Mouse (Mus musculus) spleen, adult 2 months (tissue): Measurements from ENCODE around the gene Pex10. TPM values are rescaled to one million over a fixed set of nuclear protein-coding genes. Genes with fewer than 3 reads are reported as not detected.

ENCODE experiments used
- DNase-seq, 2 experiments: peaks; one replicate each; pipeline versions ENCODE4 v3.0.0 to v3.0.0-alpha.2; 2012 to 2021; ENCODE audit warnings: low spot score in 2 of 2, low read depth in 1 of 2
- H3K27ac ChIP-seq: fragments of 200-500 bp; 2 replicates; pipeline ENCODE4 v1.5.1; 2012; ENCODE audit warnings: low read length, inconsistent platforms; ENCODE audit not compliant: insufficient read depth
- H3K27me3 ChIP-seq: fragments of 200-500 bp; 2 replicates; pipeline ENCODE4 v1.6.1; 2012; ENCODE audit warnings: mild to moderate bottlenecking, moderate library complexity, low read length, inconsistent platforms; ENCODE audit not compliant: control insufficient read depth, insufficient read depth
- H3K36me3 ChIP-seq: fragments of 200-500 bp; 2 replicates; pipeline ENCODE4 v1.6.1; 2012; ENCODE audit warnings: mild to moderate bottlenecking, low read length, inconsistent platforms; ENCODE audit not compliant: control insufficient read depth, insufficient read depth
- H3K4me1 ChIP-seq: fragments of 200-500 bp; 2 replicates; pipeline ENCODE4 v1.6.1; 2011; ENCODE audit warnings: inconsistent platforms; ENCODE audit not compliant: control insufficient read depth, insufficient read depth, insufficient read length
- H3K4me3 ChIP-seq: fragments of 200-500 bp; 2 replicates; pipeline ENCODE4 v1.5.1; 2011; ENCODE audit warnings: mild to moderate bottlenecking, inconsistent platforms; ENCODE audit not compliant: insufficient read depth, insufficient read length; ENCODE audit errors: extremely low read depth
- CTCF ChIP-seq: fragments of 200-500 bp; IDR thresholded peaks from 2 replicates; pipeline ENCODE4 v1.5.1; 2011; ENCODE audit warnings: mild to moderate bottlenecking, inconsistent platforms; ENCODE audit not compliant: insufficient read depth, insufficient read length, insufficient replicate concordance; ENCODE audit errors: extremely low read depth
- POLR2A ChIP-seq: fragments of 200-500 bp; IDR thresholded peaks from 2 replicates; pipeline ENCODE4 v1.6.1; 2011; ENCODE audit warnings: low read depth, low read length, inconsistent platforms
- WGBS: fragments of 180-500 bp; shearing (Covaris S2); methylation state at CpG from one replicate; pipeline ENCODE4 v1.1.7; 2018; 5-methylcytosine and 5-hydroxymethylcytosine counted together
- polyA plus RNA-seq: library from polyadenylated mRNA; depleted of rRNA; stranded (reverse); fragments of >200 nt; gene quantifications from 2 replicates; pipeline ENCODE4 v1.2.3, GENCODE M21; 2012; rRNA removed

The Pex10 gene
- polyA plus RNA-seq = 14.3 and 14.4 TPM in 2 replicates

DNA sequence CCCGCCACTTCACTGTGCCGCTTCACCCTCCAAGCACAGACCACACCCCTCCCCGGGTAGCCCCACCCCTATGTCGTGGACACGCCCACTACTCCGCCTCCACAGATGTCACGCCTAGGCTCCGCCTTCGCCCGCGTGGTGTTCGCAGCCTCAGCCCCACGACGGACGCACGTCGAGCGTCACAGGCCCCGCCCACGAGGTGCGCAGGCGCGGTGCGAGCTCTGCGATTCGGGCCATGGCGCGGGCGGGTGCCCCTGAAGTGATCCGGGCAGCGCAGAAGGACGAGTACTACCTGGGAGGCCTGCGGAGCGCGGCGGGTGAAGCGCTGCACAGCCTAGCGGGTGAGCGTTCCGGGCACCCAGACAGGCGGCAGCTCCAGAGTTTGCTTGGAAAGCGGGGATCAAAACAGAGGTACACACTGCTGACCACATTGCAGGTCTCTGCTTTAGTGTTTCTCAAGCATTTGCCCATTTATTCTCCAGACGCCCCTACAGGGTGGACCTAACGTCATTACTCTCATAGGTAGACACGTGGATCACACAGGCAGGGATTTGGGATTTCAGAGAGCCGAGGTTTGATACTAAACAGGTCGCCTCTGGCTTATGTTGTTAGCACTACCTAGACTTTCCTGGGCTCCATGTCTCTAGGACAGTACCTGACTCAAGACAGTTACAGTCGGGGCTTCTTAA lies at the start of gene Pex10:
Gene Pex10, plus strand, starts transcription at position 183 of the 689 bp plus-strand sequence.
- TF ChIP-seq POLR2A (peak; percentile 69), CTCF (no peak)
- Histone ChIP-seq H3K36me3 (peaks cover 20% of the 10 kb centered on the region), H3K27ac (peak within 1 kb of the TSS; percentile 72), H3K4me1 (peaks cover 8% of the 10 kb centered on the region; the same call in 1 of the 2 replicates), H3K4me3 (peak within 1 kb of the TSS; percentile 86), H3K27me3 (no peaks in the 10 kb centered on the region)
- DNase-seq = peak; percentile 92 to 96
- WGBS = under 1% methylated on average over 48 of the region's 48 CpGs

DNA sequence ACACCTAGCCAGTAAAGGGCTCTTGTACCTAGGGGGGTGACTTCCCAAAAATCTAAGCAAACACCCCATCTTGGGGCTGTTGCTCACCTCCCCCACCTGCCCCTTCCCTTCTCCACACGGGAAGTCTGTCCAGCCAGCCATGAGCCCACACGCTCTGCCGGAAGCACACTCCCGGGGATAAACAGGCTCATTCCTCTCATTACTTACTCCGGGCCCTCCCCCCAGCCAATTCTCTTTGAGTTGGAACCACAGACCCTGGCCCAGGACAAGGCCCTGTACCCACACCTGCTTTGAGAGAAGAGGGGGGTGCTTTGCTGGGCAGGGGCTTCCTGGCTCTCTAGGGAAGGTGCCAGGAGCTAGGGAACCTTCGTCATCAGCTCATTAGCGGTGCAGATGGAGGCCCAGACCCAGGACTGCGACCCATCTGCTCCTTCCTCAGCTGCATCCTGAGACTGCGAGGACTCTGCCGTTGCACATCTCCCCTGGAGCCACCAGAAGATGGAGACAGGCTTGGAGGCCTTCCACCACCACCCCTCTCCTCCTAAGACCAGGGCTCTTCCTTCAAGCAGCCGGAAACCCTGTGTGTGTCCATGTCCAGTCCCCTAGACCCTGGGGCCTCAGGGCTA lies 49.5 kb upstream of the Pex10 start:
- no peak overlapping the region for H3K4me3 ChIP-seq
- DNase-seq = no peak
- whole genome bisulfite sequencing = 71% methylated on average over 11 of the region's 11 CpGs
- peaks cover 2% of the 10 kb centered on the region; the same call in 1 of the 2 replicates for H3K4me1 ChIP-seq
- H3K27ac ChIP-seq = no peak overlapping the region
- no peak for TF ChIP-seq POLR2A
- TF ChIP-seq CTCF = no peak
- no peaks in the 10 kb centered on the region for H3K27me3 ChIP-seq
- H3K36me3 ChIP-seq = no peaks in the 10 kb centered on the region

DNA sequence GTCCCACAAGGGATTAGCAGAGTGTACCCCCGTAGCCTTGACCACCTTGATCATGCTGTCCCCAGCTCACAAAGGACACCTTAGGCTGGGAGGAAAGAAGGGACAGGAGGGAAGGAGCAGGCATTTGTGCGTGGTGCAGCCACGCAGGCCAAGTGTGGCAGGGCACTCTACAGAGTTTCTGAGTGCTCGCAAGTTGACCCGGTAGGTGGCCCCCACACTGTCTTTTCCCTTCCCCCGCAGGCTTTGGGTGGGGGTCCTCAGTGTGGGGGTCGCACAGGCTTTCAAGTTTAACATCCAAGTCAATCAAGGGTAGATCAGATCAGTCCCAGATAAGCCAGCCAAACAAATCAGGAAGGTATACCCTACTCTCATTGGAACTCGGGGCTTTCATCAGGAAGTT lies 48.8 kb upstream of the Pex10 start:
- Histone ChIP-seq H3K4me3 (no peak overlapping the region), H3K36me3 (no peaks in the 10 kb centered on the region), H3K27ac (no peak overlapping the region), H3K27me3 (no peaks in the 10 kb centered on the region), H3K4me1 (peaks cover 2% of the 10 kb centered on the region; the same call in 1 of the 2 replicates)
- TF ChIP-seq POLR2A = no peak
- no peak for TF ChIP-seq CTCF
- no peak for DNase-seq
- WGBS = 65% methylated on average over 8 of the region's 8 CpGs

DNA sequence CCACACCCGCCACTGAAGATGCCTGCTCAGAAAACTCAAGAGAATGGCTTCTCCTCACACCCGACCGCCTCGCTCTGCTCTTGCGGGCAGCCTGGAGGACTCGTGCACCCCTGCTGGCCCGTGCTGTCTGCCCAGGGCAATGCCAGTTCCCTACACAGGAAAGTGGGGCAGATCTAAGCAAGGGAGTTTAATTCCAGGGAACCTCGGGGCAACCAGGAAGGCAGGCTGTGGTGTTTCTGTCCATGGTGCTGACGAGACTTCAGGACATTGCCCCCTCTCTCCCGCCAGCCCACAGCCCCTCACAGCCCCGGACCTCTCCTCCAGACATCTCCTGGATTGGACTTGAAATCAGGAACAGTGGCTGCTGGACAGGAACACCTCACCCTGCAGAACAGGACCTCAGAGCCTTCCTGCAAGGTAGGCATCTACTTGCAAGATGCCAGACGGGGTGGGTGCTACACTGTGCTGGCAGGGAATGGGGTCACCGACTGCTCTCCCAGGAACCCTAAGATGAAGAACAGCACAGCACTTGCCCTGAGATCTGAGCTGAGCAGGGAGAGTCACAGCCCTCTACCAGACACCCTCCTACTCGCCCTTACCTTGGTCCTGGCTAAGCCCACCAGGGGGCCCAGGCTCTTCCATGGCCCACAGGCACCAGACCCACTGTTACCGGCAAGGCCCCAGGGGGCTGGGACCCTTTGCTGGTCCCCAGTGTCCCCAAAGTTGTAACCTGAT lies 48.0 kb upstream of the Pex10 start:
- Histone ChIP-seq H3K36me3 (no peaks in the 10 kb centered on the region), H3K4me1 (peaks cover 2% of the 10 kb centered on the region; the same call in 1 of the 2 replicates), H3K27me3 (no peaks in the 10 kb centered on the region), H3K4me3 (no peak overlapping the region), H3K27ac (no peak overlapping the region)
- TF ChIP-seq CTCF = no peak
- no peak for TF ChIP-seq POLR2A
- 11% methylated on average over 15 of the region's 15 CpGs for WGBS
- DNase-seq = no peak

DNA sequence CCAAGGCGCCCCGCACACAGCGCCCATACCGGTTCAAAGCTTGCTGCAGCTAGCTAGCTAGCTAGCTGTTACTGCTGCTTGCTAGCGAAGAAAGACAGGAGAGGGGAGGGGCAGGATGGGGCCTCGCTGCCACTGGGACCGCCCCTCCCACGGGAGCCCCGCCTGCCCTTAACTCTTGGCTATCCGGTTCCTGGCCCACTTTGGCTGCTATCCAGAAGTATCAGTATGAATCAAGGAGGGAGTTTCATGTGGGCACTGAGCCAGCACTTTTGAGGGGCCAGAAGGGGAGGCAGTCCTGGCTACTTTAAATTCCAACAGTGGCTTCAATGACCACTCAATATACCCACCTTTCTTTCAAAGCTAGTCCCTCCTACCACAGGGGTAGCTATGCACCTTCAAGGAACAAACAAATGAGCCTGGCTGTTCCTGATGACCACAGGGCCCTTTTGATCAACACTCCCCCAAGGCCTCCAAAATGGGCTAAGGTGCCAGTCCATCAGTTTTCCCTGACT lies 47.4 kb upstream of the Pex10 start:
- WGBS = 5% methylated on average over 10 of the region's 10 CpGs
- TF ChIP-seq POLR2A (no peak), CTCF (no peak)
- Histone ChIP-seq H3K4me3 (no peak overlapping the region), H3K36me3 (no peaks in the 10 kb centered on the region), H3K27ac (no peak overlapping the region), H3K4me1 (peaks cover 2% of the 10 kb centered on the region; the same call in 1 of the 2 replicates), H3K27me3 (no peaks in the 10 kb centered on the region)
- DNase-seq = no peak

DNA sequence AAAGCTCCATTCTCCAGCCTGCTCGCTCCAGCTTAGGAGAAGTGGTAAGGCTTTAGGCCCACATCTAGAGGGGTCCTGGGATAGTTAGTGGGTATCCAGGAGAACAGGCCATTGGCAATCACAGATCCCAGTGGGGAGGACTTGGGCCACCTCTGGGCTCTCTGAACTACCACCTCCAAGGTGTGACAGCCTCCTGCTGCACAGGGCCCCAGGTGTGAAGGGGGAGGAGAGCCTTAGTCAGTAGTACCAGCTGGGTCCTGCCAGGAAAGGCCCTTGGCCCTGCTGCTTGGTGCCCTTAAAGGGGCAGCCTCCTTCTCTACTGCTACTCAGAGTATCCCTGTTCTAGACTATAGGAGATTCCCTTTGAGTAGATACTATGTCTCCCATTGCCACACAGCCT lies 46.7 kb upstream of the Pex10 start:
- Histone ChIP-seq H3K36me3 (no peaks in the 10 kb centered on the region), H3K4me1 (peaks cover 2% of the 10 kb centered on the region; the same call in 1 of the 2 replicates), H3K4me3 (no peak overlapping the region), H3K27ac (no peak overlapping the region), H3K27me3 (no peaks in the 10 kb centered on the region)
- WGBS = 55% methylated on average over 1 of the region's 1 CpGs
- no peak for DNase-seq
- TF ChIP-seq CTCF (no peak), POLR2A (no peak)
